Mouse (Mus musculus): ENCODE results near the gene Icosl. TPM values are rescaled to one million over a fixed set of nuclear protein-coding genes. Genes with fewer than 3 reads are reported as not detected.
"Not testable (repeated sequence)": the region's sequence is repeated elsewhere in the genome, so short reads cannot be mapped to it uniquely, and the experiment has no call there.

The Icosl gene
- 0.02 TPM for polyA plus RNA-seq (2012; fragmentation: generic; extraction: Trizol)

DNA sequence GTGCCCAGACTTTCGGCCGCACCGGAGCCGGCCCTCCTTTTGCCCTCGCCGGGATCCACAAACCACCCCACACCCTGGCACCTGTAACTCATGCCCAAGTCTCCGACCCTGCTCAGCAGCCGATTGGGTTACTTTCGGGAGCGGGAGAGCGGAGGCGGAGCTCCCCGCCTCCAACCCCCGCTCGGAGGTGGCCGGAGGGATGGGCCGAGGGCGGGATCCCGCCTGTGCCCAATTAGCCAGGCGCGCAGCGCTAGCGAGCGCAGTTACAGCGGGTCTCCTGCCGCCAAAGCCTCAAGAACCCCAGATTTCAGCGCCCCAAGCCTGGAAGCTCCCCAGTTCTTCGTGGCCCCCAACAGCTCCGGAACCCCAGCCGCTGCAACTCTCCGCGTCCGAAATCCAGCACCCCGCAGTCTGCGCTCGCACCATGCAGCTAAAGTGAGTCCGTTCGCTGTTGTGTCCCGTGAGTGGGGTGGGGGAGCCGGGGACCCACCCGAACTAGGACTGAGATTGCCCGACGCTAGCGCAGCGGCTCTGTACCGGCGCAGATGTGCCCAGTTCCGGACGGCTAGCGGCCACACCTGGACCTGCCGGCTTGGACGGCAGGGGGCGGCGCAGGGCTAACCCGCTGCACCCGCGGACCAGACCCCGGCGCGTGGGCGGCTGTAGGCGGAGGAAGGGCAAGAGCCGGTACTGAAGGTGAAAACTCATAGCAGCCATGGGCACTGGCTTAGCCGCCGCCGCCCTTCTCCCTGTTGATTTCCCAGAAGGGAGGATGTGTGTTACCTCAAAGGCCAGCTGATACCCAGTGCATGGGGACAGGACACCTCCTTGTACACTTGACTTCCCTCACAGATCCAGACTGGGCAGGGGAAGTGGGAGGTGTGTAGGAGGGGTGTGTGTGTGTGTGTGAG, at the start of gene Icosl:
TSS of gene Icosl (plus strand) at position 202 of the 911 bp plus-strand sequence.
- no peak within 1 kb of the TSS for H3ac ChIP-seq (ENCODE audit: control insufficient read depth, insufficient read length)
- H3K36me3 ChIP-seq (ENCODE audit: control insufficient read depth, insufficient read depth) = no peaks in the 10 kb centered on the region
- H3K27me3 ChIP-seq (ENCODE audit: control insufficient read depth, insufficient read depth, insufficient read length) = peaks cover 34% of the 10 kb centered on the region
- TF ChIP-seq MYOD1 (IDR thresholded peaks at IDR 0.05; ENCODE audit: control insufficient read depth in 1 of 3, insufficient read length in 2 of 3, low read depth in 2 of 3) (peak in 1 of 3 experiments; percentile 2), SRF (IDR thresholded peaks at IDR 0.05; ENCODE audit: control insufficient read depth, insufficient read length, low read depth) (no peak), TCF3 (IDR thresholded peaks at IDR 0.05; ENCODE audit: insufficient read length, low read depth) (no peak), POLR2A (IDR thresholded peaks at IDR 0.05; ENCODE audit: insufficient read length, low read depth) (no peak), CEBPB (IDR thresholded peaks at IDR 0.05; ENCODE audit: insufficient read depth, poor library complexity, severe bottlenecking) (no peak)
- no peak within 1 kb of the TSS for H3K4me3 ChIP-seq
- H3K4me2 ChIP-seq (ENCODE audit: low read depth) = peak within 1 kb of the TSS; percentile 60
- no peaks in the 10 kb centered on the region for H3K79me2 ChIP-seq (ENCODE audit: control insufficient read depth, insufficient read depth)

DNA sequence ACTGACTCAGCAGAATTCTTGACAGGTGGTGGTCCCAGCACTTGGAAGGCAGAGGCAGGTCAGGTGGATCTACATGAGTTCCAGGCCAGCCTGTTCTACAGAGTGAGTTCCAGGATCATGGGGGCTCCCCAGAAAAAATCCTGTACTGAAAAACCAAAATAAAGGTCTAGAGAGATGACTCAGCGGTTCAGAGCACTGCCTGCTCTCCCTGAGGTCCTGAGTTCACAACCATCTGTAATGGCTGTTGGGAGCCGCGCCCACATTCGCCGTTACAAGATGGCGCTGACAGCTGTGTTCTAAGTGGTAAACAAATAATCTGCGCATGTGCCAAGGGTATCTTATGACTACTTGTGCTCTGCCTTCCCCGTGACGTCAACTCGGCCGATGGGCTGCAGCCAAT, 49.1 kb upstream of the Icosl start:
- not testable (repeated sequence) for H3K36me3 ChIP-seq (ENCODE audit: control insufficient read depth, insufficient read depth); H3K4me2 ChIP-seq (ENCODE audit: low read depth); H3K79me2 ChIP-seq (ENCODE audit: control insufficient read depth, insufficient read depth); H3ac ChIP-seq (ENCODE audit: control insufficient read depth, insufficient read length); H3K4me3 ChIP-seq
- H3K27me3 ChIP-seq (ENCODE audit: control insufficient read depth, insufficient read depth, insufficient read length) = peaks cover 14% of the 10 kb centered on the region

DNA sequence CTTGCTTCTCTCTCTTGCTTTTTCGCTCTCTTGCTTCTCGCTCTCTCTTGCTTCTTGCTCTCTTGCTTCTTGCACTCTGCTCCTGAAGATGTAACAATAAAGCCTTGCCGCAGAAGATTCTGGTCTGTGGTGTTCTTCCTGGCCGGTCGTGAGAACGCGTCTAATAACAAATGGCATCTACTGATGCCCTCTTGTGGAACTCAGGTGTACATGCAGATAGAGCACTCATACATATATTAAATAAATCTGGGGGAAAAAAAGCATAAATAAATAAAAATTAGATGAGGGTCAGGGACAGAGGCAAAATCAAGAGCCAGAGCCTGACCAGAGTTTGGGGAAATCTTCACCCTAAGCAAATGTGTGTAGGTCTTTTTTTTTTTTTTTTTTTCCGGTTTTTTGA, 43.6 kb upstream of the Icosl start:
- H3K4me3 ChIP-seq; H3K79me2 ChIP-seq (ENCODE audit: control insufficient read depth, insufficient read depth); H3K4me2 ChIP-seq (ENCODE audit: low read depth); H3ac ChIP-seq (ENCODE audit: control insufficient read depth, insufficient read length); H3K36me3 ChIP-seq (ENCODE audit: control insufficient read depth, insufficient read depth); H3K27me3 ChIP-seq (ENCODE audit: control insufficient read depth, insufficient read depth, insufficient read length): not testable (repeated sequence)

DNA sequence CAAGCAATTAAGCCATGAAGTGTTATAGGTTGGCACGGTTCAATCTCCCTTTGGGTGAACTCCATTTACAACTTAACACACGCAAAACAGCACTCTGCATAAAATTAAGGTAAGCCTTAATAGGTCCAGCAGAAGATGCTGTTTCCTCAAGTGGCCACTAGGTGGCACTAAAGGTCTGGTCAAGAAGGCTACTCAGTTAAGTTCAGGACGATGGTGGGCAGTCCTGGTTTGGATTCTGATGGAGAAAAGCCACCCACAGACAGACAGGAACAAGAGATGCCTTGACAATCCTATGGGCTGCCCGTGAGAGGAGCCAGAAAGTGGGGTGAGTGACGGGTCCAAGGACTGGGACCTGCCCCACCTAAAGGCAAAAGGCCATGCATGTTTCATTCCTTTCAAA, 41.0 kb upstream of the Icosl start:
- Histone ChIP-seq H3K4me3 (no peak overlapping the region), H3K27me3 (ENCODE audit: control insufficient read depth, insufficient read depth, insufficient read length) (peaks cover 12% of the 10 kb centered on the region), H3K36me3 (ENCODE audit: control insufficient read depth, insufficient read depth) (no peaks in the 10 kb centered on the region), H3ac (ENCODE audit: control insufficient read depth, insufficient read length) (no peak overlapping the region), H3K79me2 (ENCODE audit: control insufficient read depth, insufficient read depth) (no peaks in the 10 kb centered on the region), H3K4me2 (ENCODE audit: low read depth) (no peak overlapping the region)
- no peak for TF ChIP-seq MYOG (IDR thresholded peaks at IDR 0.05; ENCODE audit: control insufficient read depth in 1 of 3, insufficient read depth in 1 of 3, insufficient read length in 2 of 3, low read depth in 2 of 3)
- no peak for TF ChIP-seq SRF (IDR thresholded peaks at IDR 0.05; ENCODE audit: control insufficient read depth, insufficient read length, low read depth)
- no peak for TF ChIP-seq E2F4 (IDR thresholded peaks at IDR 0.05; ENCODE audit: insufficient read depth)
- no peak for TF ChIP-seq USF1 (IDR thresholded peaks at IDR 0.05; ENCODE audit: low read depth)
- TF ChIP-seq REST (IDR thresholded peaks at IDR 0.05; ENCODE audit: insufficient read depth, insufficient read length) = no peak
- TF ChIP-seq POLR2A (IDR thresholded peaks at IDR 0.05; ENCODE audit: insufficient read length, low read depth) = no peak
- TF ChIP-seq POLR2AphosphoS2 (IDR thresholded peaks at IDR 0.05; ENCODE audit: insufficient read length, low read depth) = no peak
- no peak for TF ChIP-seq CEBPB (IDR thresholded peaks at IDR 0.05; ENCODE audit: insufficient read depth, poor library complexity, severe bottlenecking)

DNA sequence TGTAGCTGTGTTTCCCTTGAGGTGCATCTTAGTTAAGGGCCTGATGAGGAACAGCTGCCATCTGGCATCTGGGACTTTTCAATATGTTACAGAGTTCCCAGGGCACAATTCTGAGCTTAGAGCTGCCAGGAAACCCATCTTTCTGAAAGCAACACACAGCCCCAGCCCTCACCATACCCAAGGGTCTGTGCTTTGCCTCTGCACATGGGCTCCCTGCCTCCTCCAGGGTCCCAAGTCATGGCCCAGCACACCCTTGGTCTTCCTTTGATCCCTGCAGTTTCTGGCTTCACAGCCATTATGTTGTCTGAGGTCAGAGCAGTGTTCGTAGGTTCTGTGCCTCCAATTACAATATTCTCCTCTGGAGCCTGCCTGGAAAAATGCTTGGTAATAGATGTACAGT, 40.0 kb upstream of the Icosl start:
- H3ac ChIP-seq (ENCODE audit: control insufficient read depth, insufficient read length) = no peak overlapping the region
- TF ChIP-seq POLR2A (IDR thresholded peaks at IDR 0.05; ENCODE audit: insufficient read length, low read depth) = no peak
- no peak for TF ChIP-seq TCF3 (IDR thresholded peaks at IDR 0.05; ENCODE audit: insufficient read length, low read depth)
- TF ChIP-seq REST (IDR thresholded peaks at IDR 0.05; ENCODE audit: insufficient read depth, insufficient read length) = no peak
- TF ChIP-seq USF1 (IDR thresholded peaks at IDR 0.05; ENCODE audit: low read depth) = no peak
- TF ChIP-seq MYOG (IDR thresholded peaks at IDR 0.05; ENCODE audit: control insufficient read depth in 1 of 3, insufficient read depth in 1 of 3, insufficient read length in 2 of 3, low read depth in 2 of 3) = no peak
- TF ChIP-seq MYOD1 (IDR thresholded peaks at IDR 0.05; ENCODE audit: control insufficient read depth in 1 of 3, insufficient read length in 2 of 3, low read depth in 2 of 3) = no peak
- TF ChIP-seq E2F4 (IDR thresholded peaks at IDR 0.05; ENCODE audit: insufficient read depth) = no peak
- no peak for TF ChIP-seq TCF12 (IDR thresholded peaks at IDR 0.05; ENCODE audit: insufficient read depth, poor library complexity, severe bottlenecking)
- TF ChIP-seq SRF (IDR thresholded peaks at IDR 0.05; ENCODE audit: control insufficient read depth, insufficient read length, low read depth) = no peak
- no peak for TF ChIP-seq POLR2AphosphoS2 (IDR thresholded peaks at IDR 0.05; ENCODE audit: insufficient read length, low read depth)
- TF ChIP-seq MAX (IDR thresholded peaks at IDR 0.05; ENCODE audit: low read depth) = no peak
- TF ChIP-seq CEBPB (IDR thresholded peaks at IDR 0.05; ENCODE audit: insufficient read depth, poor library complexity, severe bottlenecking) = no peak
- H3K4me2 ChIP-seq (ENCODE audit: low read depth) = no peak overlapping the region
- H3K79me2 ChIP-seq (ENCODE audit: control insufficient read depth, insufficient read depth) = no peaks in the 10 kb centered on the region
- peaks cover 12% of the 10 kb centered on the region for H3K27me3 ChIP-seq (ENCODE audit: control insufficient read depth, insufficient read depth, insufficient read length)
- no peak overlapping the region for H3K4me3 ChIP-seq
- no peaks in the 10 kb centered on the region for H3K36me3 ChIP-seq (ENCODE audit: control insufficient read depth, insufficient read depth)
